Mouse (Mus musculus): ENCODE results near the gene Cntn6. TPM values are rescaled to one million over a fixed set of nuclear protein-coding genes. Genes with fewer than 3 reads are reported as not detected.

Cntn6 gene
- polyA plus RNA-seq, 1 experiment, result 14.8 TPM

DNA sequence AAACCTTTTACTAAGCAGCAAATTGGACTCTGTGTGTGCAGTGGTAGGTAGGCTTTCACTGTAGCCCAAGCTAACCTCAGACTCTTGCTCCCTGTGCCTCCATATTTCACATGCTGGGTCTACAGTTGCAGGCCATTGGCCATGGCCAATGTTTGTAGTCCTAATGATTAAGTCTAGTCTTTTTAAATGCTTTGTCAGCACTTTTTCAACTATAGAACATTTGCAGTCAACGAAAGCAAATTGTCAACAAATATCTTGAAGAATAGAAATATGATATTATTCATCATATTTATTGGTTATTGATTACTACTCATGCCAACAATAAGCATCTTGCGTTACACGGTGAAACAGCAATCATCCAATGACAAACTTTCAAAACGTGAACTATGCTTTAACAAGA is 246.4 kb downstream of the Cntn6 start:
- DNase-seq (ENCODE audit: extremely low spot score in 1 of 2, low spot score in 1 of 2), result no peak

DNA sequence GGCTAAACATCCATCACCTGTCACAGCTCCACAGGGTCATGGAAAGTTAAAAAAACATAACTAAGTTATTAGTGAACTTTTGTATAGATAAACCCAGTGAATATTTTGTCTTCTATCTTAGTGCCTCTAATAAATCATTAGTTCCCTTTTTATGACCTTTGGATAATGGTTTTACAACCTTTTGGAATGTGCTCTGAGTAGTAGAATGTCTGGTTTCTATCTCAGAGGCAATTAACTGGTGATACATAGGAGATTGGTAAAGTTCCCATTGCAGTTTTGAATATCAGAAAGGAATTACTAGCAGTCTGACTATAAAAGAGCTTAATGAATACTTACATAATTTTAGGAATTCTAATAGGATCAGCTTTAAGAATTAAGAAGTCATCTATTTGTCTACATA is 265.5 kb downstream of the Cntn6 start:
- no peak for DNase-seq (ENCODE audit: extremely low spot score in 1 of 2, low spot score in 1 of 2)

GRCm38 (mm10) chr6:104761226-104761625 is 268.6 kb downstream of the Cntn6 start:
- peak in 1 of 2 experiments; percentile 23 for DNase-seq (ENCODE audit: extremely low spot score in 1 of 2, low spot score in 1 of 2)

DNA sequence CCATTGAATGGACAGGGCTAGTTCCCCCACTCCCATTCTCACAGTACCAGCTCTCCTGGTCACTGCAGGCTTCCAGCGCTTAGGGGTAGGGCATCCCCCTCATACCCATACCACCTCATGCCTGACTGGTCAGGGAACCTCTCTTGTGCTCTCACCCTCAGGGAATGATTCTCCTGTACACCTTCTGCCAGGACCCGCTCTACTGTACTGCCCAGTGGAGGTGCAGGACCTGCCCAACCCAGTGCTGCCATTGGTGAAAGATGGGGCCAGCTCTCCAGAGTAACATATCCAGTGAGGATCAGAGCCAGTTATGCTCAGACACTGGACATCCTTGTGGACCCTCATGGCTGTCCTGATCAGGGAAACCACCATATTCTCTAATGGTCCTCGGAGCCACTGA is 291.3 kb downstream of the Cntn6 start:
- DNase-seq (ENCODE audit: extremely low spot score in 1 of 2, low spot score in 1 of 2), result no peak

DNA sequence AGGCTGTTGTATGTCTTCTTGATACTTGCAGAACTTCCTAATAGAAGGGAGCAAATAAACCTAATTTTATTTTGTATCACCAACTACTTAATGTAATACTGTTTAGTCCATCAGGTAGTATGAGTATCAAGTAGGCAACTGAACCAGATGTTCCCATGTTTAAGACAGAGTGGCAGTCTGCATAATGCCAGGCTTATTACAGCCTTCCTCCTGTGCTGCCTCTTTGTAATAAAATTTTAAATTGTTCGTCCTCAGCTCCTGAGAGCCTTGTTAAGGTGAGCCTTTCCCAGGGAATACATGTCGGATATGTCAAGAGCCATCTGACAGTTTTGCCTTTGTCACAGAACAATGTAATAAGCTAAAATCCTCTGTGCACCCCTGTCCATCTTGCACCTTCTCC is 294.9 kb downstream of the Cntn6 start:
- no peak for DNase-seq (ENCODE audit: extremely low spot score in 1 of 2, low spot score in 1 of 2)

DNA sequence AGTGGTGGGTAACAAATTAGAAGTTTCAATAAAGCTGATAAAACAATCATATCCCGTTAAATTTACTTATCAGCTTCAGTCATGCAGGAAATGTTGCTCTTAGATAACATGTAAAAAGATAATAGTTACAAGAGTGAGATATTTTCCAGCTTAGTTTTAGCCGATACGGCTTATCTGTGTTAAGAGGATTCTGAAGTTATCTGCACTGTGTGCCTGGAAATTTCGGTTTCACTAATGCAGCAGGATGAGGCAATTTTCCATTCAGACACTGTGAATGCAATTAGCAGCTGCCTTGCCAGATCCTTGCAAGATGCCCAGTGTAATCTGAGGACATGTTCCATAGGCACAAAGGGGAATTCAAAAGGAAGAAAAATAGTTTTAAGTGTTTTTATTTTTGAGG is 315.9 kb downstream of the Cntn6 start:
- peak in 1 of 2 experiments; percentile 19 for DNase-seq (ENCODE audit: extremely low spot score in 1 of 2, low spot score in 1 of 2)

DNA sequence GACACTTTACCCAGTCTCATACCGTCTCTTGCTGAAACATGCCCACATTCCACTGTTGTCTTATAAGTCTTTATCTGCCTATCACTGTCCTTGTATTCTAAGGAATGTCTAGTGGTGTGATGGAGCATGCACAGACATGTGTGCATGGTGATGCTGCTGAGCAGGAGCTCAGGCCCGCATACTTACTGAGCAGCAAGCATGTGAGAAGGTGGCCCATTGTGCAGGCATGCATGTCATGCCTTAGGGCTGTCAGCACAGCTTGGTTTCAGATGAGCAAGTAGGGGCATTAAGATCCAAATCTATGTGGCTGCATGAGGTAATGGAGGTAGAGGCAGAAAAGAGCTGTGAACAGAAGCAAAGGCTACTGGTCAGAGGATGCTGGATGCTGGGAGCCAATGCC is 323.0 kb downstream of the Cntn6 start:
- no peak for DNase-seq (ENCODE audit: extremely low spot score in 1 of 2, low spot score in 1 of 2)

DNA sequence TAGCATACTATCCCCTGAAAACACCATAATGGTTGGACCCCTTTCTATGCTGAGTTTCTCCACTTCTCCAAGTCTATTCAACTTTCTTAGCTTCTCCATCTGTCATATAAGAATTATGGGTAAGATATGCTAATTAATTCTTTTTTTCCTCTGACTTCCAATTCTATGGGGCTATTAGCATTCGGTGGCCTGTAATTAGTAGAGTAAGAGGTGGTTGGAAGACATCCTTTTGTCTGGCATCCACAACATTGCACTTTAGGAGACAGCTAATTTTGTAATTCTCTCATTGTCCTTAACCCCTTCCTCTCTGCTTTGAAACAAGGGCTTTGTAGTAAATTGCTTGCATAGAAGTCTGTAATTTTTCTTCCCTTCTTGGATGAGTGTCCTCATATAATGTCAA is 387.1 kb downstream of the Cntn6 start:
- DNase-seq (ENCODE audit: extremely low spot score in 1 of 2, low spot score in 1 of 2), result no peak

DNA sequence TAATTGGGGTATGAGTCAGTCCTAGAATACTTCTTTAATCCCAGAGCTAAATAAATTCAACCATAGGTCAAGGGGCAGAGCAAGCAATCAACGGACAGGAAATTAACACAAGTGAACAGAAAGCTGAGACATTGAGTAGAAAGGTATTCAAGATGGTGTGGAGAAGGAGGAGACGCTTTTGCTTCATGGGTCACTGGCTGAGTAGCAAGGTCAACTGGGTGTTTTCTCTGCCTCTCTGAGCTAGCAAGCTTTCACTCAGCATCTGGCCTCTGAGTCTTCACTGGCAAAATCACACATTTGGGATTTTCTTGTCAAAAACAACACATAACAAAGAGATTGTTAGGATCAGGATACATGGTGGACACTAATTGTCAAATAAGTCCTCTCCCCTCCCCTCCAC is 391.4 kb downstream of the Cntn6 start:
- DNase-seq (ENCODE audit: extremely low spot score in 1 of 2, low spot score in 1 of 2), result no peak

DNA sequence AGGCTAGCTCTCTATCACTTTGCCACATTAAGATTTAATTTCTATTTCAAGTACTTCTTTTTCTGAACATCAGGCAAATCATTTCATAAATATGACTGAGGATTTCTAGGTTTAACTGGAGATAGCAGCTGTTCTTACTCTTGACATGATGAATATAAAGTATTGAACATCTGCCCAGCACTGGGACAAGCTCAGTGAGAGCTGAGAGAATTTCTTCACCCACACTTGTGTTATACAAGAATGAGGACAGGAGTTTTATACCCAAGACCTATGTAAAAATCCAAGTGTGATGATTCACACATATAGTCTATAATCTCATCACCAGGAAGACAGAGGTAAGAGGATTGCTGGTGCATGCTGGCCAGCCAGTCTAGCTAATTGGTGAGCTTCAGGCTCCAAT is 393.2 kb downstream of the Cntn6 start:
- DNase-seq (ENCODE audit: extremely low spot score in 1 of 2, low spot score in 1 of 2), result peak; percentile 3 to 20

DNA sequence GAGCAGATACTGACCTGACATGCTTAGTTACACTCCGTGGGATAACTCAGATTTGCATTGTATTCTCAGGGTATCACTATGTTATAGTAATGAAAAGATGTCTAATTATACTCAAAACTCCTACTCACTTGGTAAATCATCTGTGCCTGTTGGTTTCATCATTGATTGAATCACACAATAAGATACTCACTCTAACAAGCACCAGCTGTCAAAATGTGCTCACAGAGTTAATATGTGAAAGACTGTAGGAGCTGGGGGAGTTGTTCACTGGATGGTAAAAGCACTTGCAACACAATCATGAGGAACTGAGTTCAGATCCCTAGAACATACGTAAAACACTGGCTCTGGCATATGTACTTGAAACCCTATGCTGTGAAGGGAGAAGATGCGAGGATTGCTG is 398.5 kb downstream of the Cntn6 start:
- peak in 1 of 2 experiments; percentile 10 for DNase-seq (ENCODE audit: extremely low spot score in 1 of 2, low spot score in 1 of 2)

Data from frontal cortex, adult 2 months (tissue).